Mouse (Mus musculus): ENCODE data around the gene Grhl3.
"Not testable (repeated sequence)": the region's sequence is repeated elsewhere in the genome, so short reads cannot be mapped to it uniquely, and the experiment has no call there.

Gene Grhl3

DNA sequence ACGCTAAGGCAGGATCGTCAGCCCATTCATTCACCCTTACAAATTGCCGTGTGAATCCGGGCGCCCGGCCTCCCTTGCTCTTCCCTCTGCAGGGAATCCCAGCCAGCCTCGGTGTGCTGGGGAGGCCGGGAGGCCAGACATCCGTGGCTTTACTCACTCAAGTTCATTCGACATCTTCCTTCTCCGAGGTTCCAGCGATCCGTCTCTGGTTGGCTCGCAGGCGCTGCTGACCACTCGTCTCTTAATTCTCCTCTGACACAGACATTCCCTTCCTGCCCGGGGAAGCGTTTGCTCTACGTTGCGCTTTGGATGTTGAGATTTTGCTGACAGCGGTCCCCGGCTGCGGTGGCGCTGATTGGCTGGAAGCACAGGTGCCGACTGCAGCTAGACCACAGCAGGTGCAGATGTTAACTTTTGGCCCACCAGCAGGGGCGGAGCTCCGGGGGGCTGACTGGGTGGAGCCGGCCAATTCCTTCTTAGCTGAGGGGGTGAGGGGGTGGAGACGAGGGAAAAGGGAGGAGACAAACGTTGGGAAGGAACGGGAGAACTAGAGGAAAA is at the start of gene Grhl3:
TSS of gene Grhl3 (minus strand) at position 380 of the 558 bp plus-strand sequence.
- peak; percentile 56 for DNase-seq (ENCODE audit: low read depth, low spot score)

DNA sequence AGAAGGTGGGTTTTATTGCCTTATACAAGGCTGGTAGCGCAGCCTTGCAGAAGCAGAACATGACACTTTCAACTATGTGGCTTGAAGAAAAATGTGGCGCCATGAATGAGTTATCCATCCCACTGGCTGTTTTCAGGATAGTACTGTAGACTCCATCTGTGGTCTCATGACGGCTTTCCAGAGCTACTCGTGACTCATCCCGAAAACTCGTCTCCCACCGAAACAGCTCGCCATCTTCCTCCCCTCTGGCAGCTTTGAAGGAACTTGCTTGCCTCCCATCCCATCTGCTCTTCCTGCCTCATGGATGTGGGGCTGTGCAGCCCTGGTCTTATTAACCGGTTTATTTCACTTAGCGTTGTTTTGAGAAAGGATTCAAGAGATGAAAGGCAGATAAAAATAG is 48.9 kb upstream of the Grhl3 start:
- DNase-seq (ENCODE audit: low read depth, low spot score): no peak

DNA sequence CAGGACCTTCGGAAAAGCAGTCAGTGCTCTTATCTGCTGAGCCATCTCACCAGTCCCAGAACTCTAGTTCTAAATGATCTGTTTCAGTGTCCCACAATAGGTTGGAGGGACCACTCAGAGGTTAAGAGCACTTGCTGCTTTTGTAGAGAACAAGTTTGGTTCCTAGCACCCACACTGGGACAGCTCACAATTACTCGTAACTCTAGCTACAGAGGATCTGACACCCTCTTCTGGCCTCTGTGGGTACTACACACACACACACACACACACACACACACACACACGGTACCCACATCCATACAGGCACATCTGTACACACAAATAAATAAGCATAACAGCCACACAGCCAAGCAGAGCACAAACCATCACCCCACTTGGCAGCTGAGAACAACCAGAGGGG is 47.0 kb upstream of the Grhl3 start:
- DNase-seq (ENCODE audit: low read depth, low spot score): no peak

DNA sequence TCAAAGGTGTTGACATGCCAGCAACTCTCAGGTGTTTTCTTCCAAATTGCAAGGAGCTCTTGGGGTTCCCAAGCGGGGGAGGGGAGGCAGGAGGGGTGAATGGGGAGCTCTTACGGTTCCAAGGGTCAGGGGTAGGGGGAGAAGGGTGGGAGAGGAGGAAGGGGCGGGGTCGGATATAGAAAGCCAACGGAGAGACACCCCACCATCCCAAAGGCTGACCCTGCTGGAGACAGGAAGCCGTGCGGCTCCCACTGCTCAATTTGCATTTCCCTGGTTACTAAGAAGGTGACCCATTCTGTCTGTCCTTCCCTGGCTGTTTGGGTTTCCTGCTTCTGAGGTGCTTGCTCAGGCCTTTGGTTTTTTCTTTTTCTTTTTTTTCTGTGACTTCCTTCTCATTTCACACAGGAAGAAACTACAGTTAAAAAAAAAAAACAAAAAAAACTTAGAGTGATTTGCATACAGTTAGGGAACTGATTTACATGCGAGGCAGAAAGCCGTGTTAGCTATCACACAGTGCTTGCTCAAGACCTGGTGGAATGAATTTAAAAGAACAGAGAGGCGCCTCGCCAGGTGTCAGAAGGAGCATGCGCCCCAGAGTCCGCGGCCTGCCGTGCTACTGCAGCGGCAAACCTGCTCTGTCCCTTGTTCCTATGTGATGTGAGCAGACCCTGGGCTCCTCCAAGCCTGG is 44.5 kb upstream of the Grhl3 start:
- DNase-seq (ENCODE audit: low read depth, low spot score): no peak

DNA sequence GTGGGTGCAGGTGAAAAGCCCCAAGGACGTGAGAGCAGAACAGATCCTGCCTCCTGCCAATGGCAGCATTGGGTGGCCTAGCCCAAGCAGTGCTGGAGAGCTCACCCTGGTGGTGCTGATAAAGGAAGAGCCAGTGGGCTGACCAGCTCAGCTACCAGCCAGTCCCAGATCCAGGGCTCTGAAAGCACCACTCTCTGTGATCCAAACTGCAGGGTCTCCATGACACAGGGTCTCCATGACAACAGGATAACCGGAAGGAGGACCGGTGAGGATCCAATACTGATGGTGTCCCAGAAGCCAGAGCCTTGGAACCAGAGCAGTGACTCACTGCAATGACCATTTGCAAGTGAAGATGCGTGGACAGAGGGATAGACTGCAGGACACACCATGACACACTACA is 43.6 kb upstream of the Grhl3 start:
- no peak for DNase-seq (ENCODE audit: low read depth, low spot score)

DNA sequence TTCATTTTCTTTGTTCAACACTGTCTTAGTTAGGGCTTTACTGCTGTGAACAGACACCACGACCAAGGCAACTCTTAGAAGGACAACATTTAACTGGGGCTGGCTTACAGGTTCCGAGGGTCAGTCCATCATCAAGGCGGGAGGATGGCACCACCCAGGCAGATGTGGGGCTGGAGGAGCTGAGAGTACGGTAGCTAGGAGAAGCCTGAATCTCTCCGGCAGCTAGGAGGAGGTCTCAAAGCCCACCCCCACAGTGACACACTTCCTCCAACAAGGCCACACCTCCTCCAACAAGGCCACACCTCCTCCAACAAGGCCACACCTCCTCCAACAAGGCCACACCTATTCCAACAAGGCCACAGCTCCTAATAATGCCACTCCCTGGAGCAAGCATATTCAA is 41.9 kb upstream of the Grhl3 start:
- not testable (repeated sequence) for DNase-seq (ENCODE audit: low read depth, low spot score)

DNA sequence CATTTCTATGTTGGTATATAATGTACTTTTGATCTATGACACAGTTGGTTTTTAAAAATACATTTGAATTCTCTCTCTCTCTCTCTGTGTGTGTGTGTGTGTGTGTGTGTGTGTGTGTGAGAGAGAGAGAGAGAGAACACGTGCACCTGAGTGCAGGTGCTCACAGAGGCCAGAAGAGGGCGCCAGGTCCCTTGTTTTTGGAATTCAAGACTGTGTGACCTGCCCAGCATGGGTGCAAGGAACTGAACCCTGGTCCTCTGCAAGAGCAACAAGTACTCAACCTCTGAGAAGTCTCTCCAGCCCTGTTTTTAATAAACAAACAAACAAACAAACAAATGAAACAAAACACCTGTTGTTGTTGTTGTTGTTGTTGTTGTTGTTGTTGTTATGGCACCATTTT is 36.6 kb upstream of the Grhl3 start:
- DNase-seq (ENCODE audit: low read depth, low spot score): no peak

DNA sequence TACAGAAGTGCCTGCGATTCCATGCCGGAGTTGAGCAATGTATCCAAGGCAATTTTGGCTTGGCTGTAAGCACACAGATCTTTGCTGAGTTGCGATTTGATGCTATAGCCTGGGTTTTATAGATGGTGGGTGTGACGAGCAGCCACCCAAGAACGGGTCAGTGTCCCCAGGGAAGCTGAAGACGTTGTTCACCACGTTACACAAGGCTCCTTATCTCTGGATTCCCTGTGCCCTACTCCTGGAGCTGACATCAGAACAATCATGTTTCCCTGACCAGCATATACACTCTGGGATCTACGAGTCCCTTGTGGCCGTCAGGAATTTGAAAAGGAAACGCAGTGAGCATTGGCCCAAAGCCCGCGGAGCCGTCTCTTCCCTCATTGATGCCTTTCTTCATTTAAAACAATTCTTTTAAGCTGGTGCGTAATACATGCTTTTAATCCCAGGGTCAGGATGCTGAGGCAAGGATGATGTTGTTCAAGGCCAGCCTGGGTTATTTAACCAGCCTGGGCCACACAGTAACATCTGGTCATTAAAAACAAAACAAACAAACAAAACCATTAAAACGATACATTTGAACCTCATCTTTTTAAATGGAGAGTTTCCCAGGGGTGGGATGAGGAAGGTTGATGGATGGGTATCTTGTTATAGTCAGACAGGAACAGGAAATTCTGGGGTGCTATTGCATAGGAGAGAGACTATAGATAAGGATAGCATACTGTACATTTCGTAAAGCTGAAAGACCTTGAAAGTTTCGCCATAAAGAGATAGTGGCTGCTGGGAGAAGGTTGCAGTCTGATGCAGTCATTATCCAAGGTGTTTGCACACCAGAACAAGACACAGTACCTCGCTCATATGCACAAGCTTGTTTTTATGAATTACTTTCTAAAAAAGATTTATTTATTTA is 34.8 kb upstream of the Grhl3 start:
- DNase-seq (ENCODE audit: low read depth, low spot score): no peak

DNA sequence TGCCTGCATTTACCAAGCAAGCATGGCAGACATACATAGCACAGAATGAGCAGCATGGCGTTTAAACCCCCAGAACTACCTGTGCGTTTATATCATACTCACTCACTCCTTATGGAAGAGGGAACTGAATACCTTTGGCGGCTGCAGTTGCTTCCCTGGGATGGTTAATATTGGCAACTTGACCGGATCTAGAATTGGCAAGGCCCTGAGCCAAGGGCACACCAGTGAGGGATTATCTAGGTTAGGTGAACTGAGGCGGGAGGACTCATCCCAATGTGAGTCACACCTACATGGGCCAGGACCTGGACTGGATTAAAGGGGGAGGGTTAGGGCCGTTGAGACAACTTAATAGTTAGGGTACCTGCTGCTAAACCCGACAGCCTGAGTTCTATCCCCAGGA is 32.8 kb upstream of the Grhl3 start:
- no peak for DNase-seq (ENCODE audit: low read depth, low spot score)

DNA sequence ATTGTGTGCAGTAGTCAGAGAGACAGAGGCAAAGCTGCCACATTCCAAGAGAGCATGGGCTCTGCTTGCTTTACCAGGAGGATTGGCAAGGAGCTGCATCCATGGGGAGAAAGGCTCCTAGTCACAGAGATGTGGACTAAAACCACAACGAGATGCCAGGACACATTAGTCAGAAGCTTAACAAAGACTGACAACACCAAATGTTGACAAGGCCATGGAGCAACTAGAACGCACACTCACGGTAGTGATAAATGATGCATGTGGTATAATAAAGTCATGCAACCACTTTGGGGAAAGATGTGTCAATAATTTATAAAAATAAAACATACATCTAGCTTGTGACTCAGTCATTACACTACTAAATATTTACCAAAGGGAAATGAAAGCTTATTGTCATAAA is 28.1 kb upstream of the Grhl3 start:
- no peak for DNase-seq (ENCODE audit: low read depth, low spot score)

DNA sequence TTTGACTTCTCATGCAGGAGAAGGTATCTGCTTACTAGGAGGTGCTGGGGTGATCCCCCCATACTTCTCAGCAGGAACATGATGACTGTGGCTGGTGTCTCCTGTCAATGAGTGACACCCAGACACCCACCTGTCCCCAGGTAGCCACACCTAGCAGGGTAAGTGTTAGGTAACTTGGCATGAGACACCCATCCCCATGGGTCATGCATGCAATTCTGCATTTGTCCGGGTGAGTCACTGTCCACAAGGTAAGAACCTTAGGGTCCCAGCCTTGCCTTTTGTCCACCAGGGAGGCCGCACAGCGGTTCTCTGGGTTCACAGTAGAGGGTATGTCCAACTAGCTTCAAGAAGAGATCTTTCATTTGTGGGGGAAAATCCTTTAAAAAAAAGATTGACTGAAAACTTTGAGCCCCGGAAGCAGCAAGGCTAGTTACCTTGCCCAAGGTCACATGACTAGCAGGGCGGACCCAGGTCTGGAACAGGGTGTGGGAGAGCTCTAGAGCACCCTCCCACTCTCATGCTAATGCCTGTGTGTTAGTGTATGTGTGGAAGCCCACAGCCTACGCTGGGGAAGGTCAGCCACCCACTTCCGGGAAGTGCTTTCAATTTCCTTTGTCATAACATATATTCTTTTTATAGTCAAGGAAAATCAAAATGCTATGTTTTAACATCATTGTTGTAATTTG is 26.2 kb upstream of the Grhl3 start:
- DNase-seq (ENCODE audit: low read depth, low spot score): no peak

DNA sequence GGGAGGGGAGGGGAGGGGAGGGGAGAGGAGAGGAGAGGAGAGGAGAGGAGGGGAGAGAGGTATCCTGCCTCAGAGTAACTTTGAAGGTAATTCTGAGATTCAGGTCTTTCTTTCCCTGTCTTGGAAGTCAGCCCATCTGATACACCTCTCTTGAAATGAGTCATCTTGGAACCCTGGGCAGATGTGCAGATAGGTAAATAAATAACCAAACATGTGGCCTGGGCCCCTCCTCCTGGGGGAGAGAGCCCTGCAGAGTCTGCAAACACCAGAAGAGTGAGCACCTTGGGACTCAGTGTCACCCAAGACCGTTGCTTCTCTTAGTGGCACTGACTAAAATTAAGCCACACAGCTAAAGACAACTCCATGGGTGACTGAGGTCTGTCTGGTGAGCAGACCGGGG is 25.6 kb upstream of the Grhl3 start:
- no peak for DNase-seq (ENCODE audit: low read depth, low spot score)

DNA sequence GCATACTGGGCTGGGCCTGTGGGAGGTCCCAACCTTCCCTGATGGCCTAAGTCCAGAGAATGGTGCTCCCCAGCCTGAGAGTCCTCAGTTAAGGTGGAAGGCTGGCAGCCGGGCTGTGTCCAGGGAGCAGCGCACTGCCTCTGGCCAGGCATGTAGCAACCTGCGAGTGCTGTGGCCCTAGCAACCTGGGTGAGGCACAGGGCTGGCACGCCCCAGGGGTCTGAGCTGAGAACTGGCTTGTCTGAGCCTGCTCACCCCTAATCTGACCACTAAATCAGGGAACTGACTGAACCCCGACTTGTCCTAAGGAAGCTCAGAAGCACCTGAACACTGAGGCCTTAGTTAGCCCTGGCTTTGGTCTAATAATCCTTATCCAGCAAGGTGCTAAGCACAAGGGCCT is 24.1 kb upstream of the Grhl3 start:
- DNase-seq (ENCODE audit: low read depth, low spot score): no peak

DNA sequence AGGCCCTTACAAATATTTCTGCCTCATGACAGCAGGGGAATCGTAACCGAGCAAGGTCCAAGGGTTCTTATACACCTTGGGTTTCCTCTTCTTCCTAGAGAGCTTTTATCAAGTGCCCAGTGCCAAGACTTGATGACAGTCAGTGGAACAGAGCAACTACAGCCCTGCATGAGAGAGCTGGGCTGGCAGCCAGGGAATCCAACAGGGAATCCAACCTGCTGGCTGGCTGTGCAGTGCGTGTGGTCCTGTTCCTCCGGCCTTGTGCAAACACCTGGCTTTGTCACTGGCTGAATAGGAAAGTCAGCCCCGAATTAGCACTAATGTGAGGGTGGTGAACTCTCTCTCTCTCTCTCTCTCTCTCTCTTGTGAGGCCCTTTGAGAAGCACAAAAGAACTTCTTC is 22.5 kb upstream of the Grhl3 start:
- no peak for DNase-seq (ENCODE audit: low read depth, low spot score)

DNA sequence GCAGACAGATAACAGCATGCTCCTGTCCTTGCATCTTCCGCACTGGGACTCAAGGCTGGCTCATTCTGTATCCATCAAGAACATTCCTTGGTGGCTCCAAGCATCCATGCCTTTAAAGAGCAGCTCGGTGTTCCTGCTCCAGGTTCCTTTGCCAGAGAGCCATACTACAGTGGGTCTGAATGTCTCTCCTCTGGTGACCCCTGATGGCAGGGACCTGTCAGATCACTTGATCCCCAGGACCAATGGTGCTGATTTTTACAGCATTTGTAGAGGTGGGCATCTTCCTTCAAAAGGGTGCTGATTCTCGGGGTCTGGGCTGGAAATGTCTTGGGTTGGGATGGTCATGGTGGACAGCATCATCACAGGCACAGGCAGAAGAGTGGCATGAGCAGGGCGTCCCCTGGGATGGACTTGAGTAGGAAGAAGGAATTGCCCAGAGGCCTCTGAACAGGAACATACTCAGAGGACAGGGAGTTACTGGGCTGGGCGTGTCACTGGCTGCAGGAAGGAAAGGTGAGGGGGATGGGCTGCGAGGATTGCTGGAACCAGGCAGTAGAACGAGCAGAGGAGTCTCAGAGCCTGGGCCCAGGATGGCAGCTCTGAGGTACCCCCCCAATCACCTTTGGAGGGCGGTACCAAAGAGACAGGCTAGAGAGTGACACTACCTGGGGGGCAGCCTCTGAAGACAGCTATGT is 18.3 kb upstream of the Grhl3 start:
- DNase-seq (ENCODE audit: low read depth, low spot score): no peak

DNA sequence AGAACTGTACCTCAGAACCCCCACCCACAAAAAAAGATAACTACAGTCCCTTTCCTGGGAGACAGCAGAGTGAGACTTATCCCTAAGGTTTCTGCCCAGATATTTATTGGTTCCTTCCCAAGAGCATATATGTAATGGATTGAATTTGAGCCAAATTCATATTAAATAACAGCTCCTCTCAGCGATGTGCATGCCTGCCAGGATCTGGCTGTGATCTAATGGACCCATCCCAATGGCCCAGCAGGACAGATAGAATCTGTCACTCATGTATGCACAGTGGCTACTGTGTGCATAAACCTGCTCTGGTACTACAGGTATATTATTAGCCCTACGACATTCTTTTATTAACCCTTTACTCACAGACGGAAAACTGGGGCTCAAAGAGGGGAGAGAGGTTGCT is 17.7 kb upstream of the Grhl3 start:
- no peak for DNase-seq (ENCODE audit: low read depth, low spot score)

DNA sequence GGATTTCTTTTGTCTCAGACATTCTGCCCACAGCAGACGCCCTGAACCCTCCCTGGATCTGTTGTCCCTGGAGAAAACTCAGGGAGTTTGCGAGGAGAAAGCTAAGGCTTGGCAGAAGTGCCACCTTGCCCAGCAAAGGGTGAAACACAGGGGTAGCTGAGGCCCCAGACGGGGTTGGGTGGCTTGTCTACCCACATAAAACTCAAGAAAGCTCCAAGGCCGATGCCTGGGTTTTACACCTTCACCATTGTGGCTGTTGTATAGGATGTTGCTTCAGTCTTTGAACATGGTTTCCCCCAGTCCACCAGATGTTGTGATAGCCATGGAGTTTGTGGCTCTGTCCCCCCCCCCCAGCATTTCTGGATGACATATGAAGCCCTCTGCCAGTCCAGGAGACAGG is 11.4 kb upstream of the Grhl3 start:
- DNase-seq (ENCODE audit: low read depth, low spot score): no peak

DNA sequence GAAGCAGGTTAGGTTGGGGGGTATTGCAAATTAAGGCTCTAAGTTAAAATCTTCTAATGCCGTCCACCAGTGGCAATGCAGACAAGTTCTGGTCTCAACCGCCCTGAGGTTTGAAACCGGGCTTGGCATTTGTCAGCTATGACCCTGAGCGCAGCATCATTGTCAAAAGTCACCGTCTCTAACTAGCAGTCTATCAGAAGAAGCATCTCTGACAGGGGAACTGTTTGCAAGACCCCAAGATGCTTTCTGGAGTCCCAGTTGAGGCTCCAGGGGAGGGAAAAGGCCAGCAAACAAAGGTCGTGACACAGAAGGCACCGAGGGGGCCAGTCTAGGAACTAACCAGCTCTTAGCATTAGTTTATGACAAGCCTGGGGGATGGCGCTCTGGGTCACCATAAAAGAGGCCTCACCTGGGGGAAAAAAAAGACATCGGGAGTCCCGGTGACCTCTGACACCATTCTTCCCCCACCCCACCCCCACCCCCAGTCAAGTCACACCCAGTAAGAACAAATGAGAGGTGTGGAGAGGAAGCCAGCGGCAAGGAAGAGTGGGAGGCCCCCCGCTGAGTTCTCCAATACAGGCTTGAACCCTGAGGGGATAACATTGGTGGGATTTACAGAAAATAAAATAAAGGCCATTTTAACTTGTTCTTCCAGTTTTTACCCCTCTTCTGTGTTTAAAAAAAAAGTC is 7.9 kb upstream of the Grhl3 start:
- no peak for DNase-seq (ENCODE audit: low read depth, low spot score)

DNA sequence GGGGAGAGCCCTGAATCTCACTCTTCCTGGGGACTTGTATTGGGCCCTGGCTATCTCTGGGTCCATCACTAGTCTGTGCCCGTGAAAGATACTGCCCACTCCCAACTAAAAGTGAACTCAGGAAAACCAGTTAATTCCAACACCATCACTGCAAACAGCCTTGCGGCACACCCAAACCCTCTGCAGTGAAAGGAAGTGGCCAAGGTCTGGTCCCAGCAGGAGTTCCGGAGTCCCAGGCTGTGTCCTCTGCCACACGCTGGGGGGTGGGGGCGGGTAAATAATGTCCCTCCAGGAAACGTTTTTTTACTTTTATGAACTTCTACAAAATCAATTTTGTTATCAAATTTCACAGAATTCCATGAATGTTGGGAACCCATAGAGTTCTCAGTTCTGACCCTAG is 6.3 kb upstream of the Grhl3 start:
- no peak for DNase-seq (ENCODE audit: low read depth, low spot score)

DNA sequence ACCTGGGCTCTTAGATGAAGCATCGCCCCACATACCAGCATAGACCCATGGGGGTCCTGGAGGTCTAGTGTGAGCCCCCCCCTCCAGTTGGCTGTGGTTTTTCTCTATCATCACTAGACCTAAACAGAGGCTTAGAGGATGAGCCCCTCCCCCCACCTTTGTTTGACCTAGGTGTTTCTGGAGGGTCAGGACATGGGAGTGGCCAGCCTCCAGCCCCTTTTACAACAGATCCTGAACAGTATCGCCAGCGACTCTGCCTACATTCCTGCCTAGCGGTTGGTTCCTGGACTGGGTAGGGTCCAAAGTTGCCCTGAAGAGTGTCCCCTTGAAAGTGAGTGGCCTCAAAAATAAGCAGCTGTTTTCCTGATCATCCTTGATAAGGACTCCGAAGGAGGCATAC is 5.1 kb upstream of the Grhl3 start:
- no peak for DNase-seq (ENCODE audit: low read depth, low spot score)
